In the genomic region with DNA sequence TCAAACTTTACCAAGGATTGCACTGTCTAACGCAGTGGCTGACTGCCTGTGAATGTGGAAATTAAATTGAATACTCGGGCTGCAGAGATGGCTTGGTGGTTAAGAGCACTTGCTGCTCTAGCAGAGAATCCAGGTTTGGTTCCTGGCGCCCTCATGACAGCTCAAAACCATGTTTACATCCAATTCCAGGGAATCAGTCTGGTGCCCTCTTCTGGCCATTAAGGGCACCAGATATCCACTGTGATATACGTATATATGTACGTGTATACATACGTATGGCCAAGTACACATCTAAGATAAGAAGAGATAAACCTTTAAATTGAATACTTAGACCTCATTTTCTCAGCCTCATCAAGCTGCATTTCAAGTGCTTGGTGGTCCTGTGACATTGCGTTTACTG, we compare ENCODE assay signal across 13 mouse cellular contexts. TPM values are rescaled to one million over a fixed set of nuclear protein-coding genes. Genes with fewer than 3 reads are reported as not detected.
DNase-seq lines count a peak whose midpoint lies in the region; ATAC-seq and TF ChIP-seq lines count a peak whose summit lies in the region.
"Had no signal": no experiment of that assay in that cellular context is flagged by ENCODE, and none has a peak within 500 bp of the region (broad histone marks: within the 10 kb centered on the region; RNA-seq: fewer than 3 reads in every experiment).

No protein-coding gene starts in this region.

- peaks cover 16% of the 10 kb centered on the region; the same call in 1 of the 2 replicates for H3K4me1 ChIP-seq in forebrain, postnatal 0 days (ENCODE audit: insufficient read depth)
- H3K4me1 ChIP-seq in forebrain, embryonic 12.5 days, result peaks cover 56% of the 10 kb centered on the region
- no peaks in the 10 kb centered on the region; a peak in 1 of 4 replicates for H3K4me1 ChIP-seq in liver, embryonic 14.5 days (replicated peaks; ENCODE audit: control insufficient read depth in 2 of 2, insufficient read depth in 2 of 2, low read length in 1 of 2)
- peaks cover 11 to 41% of the 10 kb centered on the region in 2 experiments for H3K4me1 ChIP-seq in ES-E14 (ENCODE audit: control insufficient read depth in 2 of 2, insufficient read depth in 2 of 2, low read length in 2 of 2, poor library complexity in 1 of 2)
- peaks cover 3% of the 10 kb centered on the region; the same call in 1 of the 2 replicates for H3K4me1 ChIP-seq in small intestine, adult 2 months (ENCODE audit: control insufficient read depth, insufficient read depth, insufficient read length, low read length)

- no peak for ATAC-seq in forebrain, postnatal 0 days
- ATAC-seq in forebrain, embryonic 12.5 days (ENCODE audit: low FRiP score), result no peak
- no peak for ATAC-seq in liver, embryonic 14.5 days (ENCODE audit: insufficient read depth)

- H3K9me3 ChIP-seq in forebrain, postnatal 0 days (ENCODE audit: low read length), result no peaks in the 10 kb centered on the region
- no peaks in the 10 kb centered on the region for H3K9me3 ChIP-seq in forebrain, embryonic 12.5 days
- no peaks in the 10 kb centered on the region for H3K9me3 ChIP-seq in liver, embryonic 14.5 days (ENCODE audit: control insufficient read depth, low read length)
- no peaks in the 10 kb centered on the region for H3K9me3 ChIP-seq in ES-E14 (ENCODE audit: control insufficient read depth, insufficient read depth, low read depth, low read length)
- H3K9me3 ChIP-seq: neural tube, embryonic 13.5 days had no signal

- no peak overlapping the region for H3K9ac ChIP-seq in forebrain, postnatal 0 days
- no peak overlapping the region for H3K9ac ChIP-seq in forebrain, embryonic 12.5 days
- no peak overlapping the region for H3K9ac ChIP-seq in liver, embryonic 14.5 days (replicated peaks)
- peak overlapping the region; percentile 96; the same call in 1 of the 2 replicates for H3K9ac ChIP-seq in ES-E14 (ENCODE audit: insufficient read depth, low read depth, low read length, poor library complexity, severe bottlenecking)
- H3K9ac ChIP-seq: midbrain, embryonic 12.5 days; neural tube, embryonic 13.5 days had no signal

- no peak overlapping the region for H3K4me3 ChIP-seq in forebrain, postnatal 0 days (ENCODE audit: low read depth, low read length)
- no peak overlapping the region for H3K4me3 ChIP-seq in forebrain, embryonic 12.5 days (replicated peaks)
- no peak overlapping the region for H3K4me3 ChIP-seq in liver, embryonic 14.5 days (ENCODE audit: insufficient read depth in 1 of 2, low read depth in 2 of 2, low read length in 2 of 2)
- H3K4me3 ChIP-seq in ES-E14 (ENCODE audit: insufficient read depth in 1 of 2, low read depth in 1 of 2, low read length in 2 of 2, poor library complexity in 1 of 2, severe bottlenecking in 1 of 2), result peak overlapping the region; percentile 86 to 91
- no peak overlapping the region for H3K4me3 ChIP-seq in small intestine, adult 2 months (ENCODE audit: low read depth, low read length)

- peak; percentile 45; the same call in 1 of the 2 replicates for TF ChIP-seq CTCF in forebrain, postnatal 0 days (IDR thresholded peaks at IDR 0.05; ENCODE audit: low read depth)
- TF ChIP-seq CTCF in liver, embryonic 14.5 days (IDR thresholded peaks at IDR 0.05; ENCODE audit: low read depth), result peak; percentile 42
- TF ChIP-seq CTCF in small intestine, adult 2 months (IDR thresholded peaks at IDR 0.05; ENCODE audit: extremely low read depth, insufficient read length, insufficient replicate concordance, low read depth, low read length), result peak; percentile 29; the same call in 1 of the 2 replicates

- DNase-seq in forebrain, postnatal 0 days, result no peak
- no peak for DNase-seq in liver, embryonic 14.5 days (ENCODE audit: low read depth in 3 of 3, low spot score in 3 of 3)
- DNase-seq in liver (no peak), ES-E14 (ENCODE audit: low read depth, low spot score) (no peak)
- DNase-seq in gastrocnemius, postnatal 10 days, result no peak
- DNase-seq: gastrocnemius, postnatal 36 days; heart, postnatal 14 days; kidney, adult 8-10 months; lung, postnatal 10 days had no signal

- in situ Hi-C loops in ES-E14 (cut with MboI; ENCODE audit: low sequenced_read_pairs in 2 of 2, unreplicated experiment in 2 of 2), result no loop called here

- no peak for TF ChIP-seq EP300 in liver, embryonic 14.5 days (IDR thresholded peaks at IDR 0.05; ENCODE audit: low read depth)

- TF ChIP-seq POLR2A in small intestine, adult 2 months (IDR thresholded peaks at IDR 0.05; ENCODE audit: low read depth, low read length), result no peak

- H3K4me2 ChIP-seq in forebrain, postnatal 0 days (ENCODE audit: low read depth), result no peak overlapping the region
- H3K4me2 ChIP-seq in forebrain, embryonic 12.5 days, result no peak overlapping the region
- no peak overlapping the region for H3K4me2 ChIP-seq in liver, embryonic 14.5 days (ENCODE audit: low read depth)

- 92% methylated on average over 7 of the region's 7 CpGs for WGBS in forebrain, postnatal 0 days
- WGBS in forebrain, embryonic 12.5 days, result 90% methylated on average over 7 of the region's 7 CpGs
- WGBS in liver, embryonic 14.5 days (ENCODE audit: insufficient replicate concordance), result 74% methylated on average over 7 of the region's 7 CpGs
- WGBS in small intestine, adult 2 months, result 93% methylated on average over 7 of the region's 7 CpGs

- no peak overlapping the region for H3K27ac ChIP-seq in forebrain, postnatal 0 days (ENCODE audit: low read depth, low read length)
- no peak overlapping the region for H3K27ac ChIP-seq in forebrain, embryonic 12.5 days
- no peak overlapping the region for H3K27ac ChIP-seq in liver, embryonic 14.5 days
- H3K27ac ChIP-seq in ES-E14 (ENCODE audit: insufficient read depth, low read depth, low read length, poor library complexity, severe bottlenecking), result peak overlapping the region; percentile 100; the same call in 1 of the 2 replicates
- no peak overlapping the region for H3K27ac ChIP-seq in small intestine, adult 2 months (ENCODE audit: insufficient read depth, low read depth, low read length)
- H3K27ac ChIP-seq: neural tube, embryonic 13.5 days had no signal

- H3K27me3 ChIP-seq in forebrain, postnatal 0 days (ENCODE audit: insufficient read depth, low read length), result 0 out of 2 replicates have a peak, but pooled peaks cover under 1% of the 10 kb centered on the region
- H3K27me3 ChIP-seq in forebrain, embryonic 12.5 days, result peaks cover 15% of the 10 kb centered on the region
- peaks cover 42% of the 10 kb centered on the region for H3K27me3 ChIP-seq in liver, embryonic 14.5 days (ENCODE audit: control insufficient read depth, insufficient read depth, low read length)
- no peaks in the 10 kb centered on the region for H3K27me3 ChIP-seq in small intestine, adult 2 months (ENCODE audit: control insufficient read depth, insufficient read depth, low read length)

- H3K36me3 ChIP-seq in forebrain, postnatal 0 days (ENCODE audit: insufficient read depth), result peaks cover 27% of the 10 kb centered on the region
- peaks cover 56% of the 10 kb centered on the region for H3K36me3 ChIP-seq in forebrain, embryonic 12.5 days (replicated peaks)
- no peaks in the 10 kb centered on the region for H3K36me3 ChIP-seq in liver, embryonic 14.5 days (replicated peaks; ENCODE audit: control insufficient read depth, insufficient read depth, low read depth)
- H3K36me3 ChIP-seq in ES-E14 (ENCODE audit: control insufficient read depth, insufficient read depth, low read length, poor library complexity, severe bottlenecking), result peaks cover 51% of the 10 kb centered on the region
- peaks cover 32% of the 10 kb centered on the region for H3K36me3 ChIP-seq in small intestine, adult 2 months (ENCODE audit: control insufficient read depth, insufficient read depth, low read length)

RNA-seq across cellular contexts. Expression of gene Mllt6, which starts 3.0 kb away (rescaled TPM):
- total RNA-seq in forebrain, postnatal 0 days (2014; rRNA removed), result 42.2 and 48.1 TPM in 2 replicates
- 1.7 TPM in 2 replicates for polyA plus RNA-seq in forebrain, postnatal 0 days (2015; fragmentation: Nextera tagmentation; extraction: Ambion mirVana)
- 3.3 and 3.7 TPM in 2 replicates for polyA plus RNA-seq in forebrain, embryonic 12.5 days (2016; fragmentation: Nextera tagmentation; extraction: Ambion mirVana)
- 1.0 TPM in 2 replicates for polyA plus RNA-seq in liver, embryonic 14.5 days (2012; rRNA removed)
- 0.22 and 0.25 TPM in 2 replicates for polyA plus RNA-seq in liver, embryonic 14.5 days (2014; fragmentation: Nextera tagmentation; extraction: Ambion mirVana)
- total RNA-seq in ES-E14 (2012; rRNA removed), result 113 and 142 TPM in 2 replicates
- 18.4 and 38.6 TPM in 2 replicates for polyA plus RNA-seq in small intestine, adult 2 months (2012; rRNA removed)
- total RNA-seq in gastrocnemius, postnatal 10 days (2021), result 10 to 100 TPM; 32.2 to 32.4 TPM

RNA-seq across cellular contexts. Expression of gene Cisd3, which starts 19.4 kb away (rescaled TPM):
- 14.4 and 15.5 TPM in 2 replicates for total RNA-seq in forebrain, postnatal 0 days (2014; rRNA removed)
- 27.2 and 27.8 TPM in 2 replicates for polyA plus RNA-seq in forebrain, postnatal 0 days (2015; fragmentation: Nextera tagmentation; extraction: Ambion mirVana)
- polyA plus RNA-seq in forebrain, embryonic 12.5 days (2016; fragmentation: Nextera tagmentation; extraction: Ambion mirVana), result 13.2 and 14.9 TPM in 2 replicates
- polyA plus RNA-seq in liver, embryonic 14.5 days (2012; rRNA removed), result 3.0 and 4.9 TPM in 2 replicates
- polyA plus RNA-seq in liver, embryonic 14.5 days (2014; fragmentation: Nextera tagmentation; extraction: Ambion mirVana), result 10.0 and 11.4 TPM in 2 replicates
- total RNA-seq in ES-E14 (2012; rRNA removed), result 49.9 and 66.0 TPM in 2 replicates
- 112 and 249 TPM in 2 replicates for polyA plus RNA-seq in small intestine, adult 2 months (2012; rRNA removed)
- total RNA-seq in gastrocnemius, postnatal 10 days (2021), result 10 to 100 TPM; 84.5 to 99.4 TPM

RNA-seq across cellular contexts. Expression of gene Pcgf2, which starts 34.1 kb away (rescaled TPM):
- total RNA-seq in forebrain, postnatal 0 days (2014; rRNA removed), result 13.0 and 21.9 TPM in 2 replicates
- polyA plus RNA-seq in forebrain, postnatal 0 days (2015; fragmentation: Nextera tagmentation; extraction: Ambion mirVana), result 10.0 and 12.6 TPM in 2 replicates
- 24.2 TPM in 2 replicates for polyA plus RNA-seq in forebrain, embryonic 12.5 days (2016; fragmentation: Nextera tagmentation; extraction: Ambion mirVana)
- 4.4 and 4.9 TPM in 2 replicates for polyA plus RNA-seq in liver, embryonic 14.5 days (2012; rRNA removed)
- polyA plus RNA-seq in liver, embryonic 14.5 days (2014; fragmentation: Nextera tagmentation; extraction: Ambion mirVana), result 1.5 and 1.8 TPM in 2 replicates
- total RNA-seq in ES-E14 (2012; rRNA removed), result 20.1 and 28.4 TPM in 2 replicates
- 25.9 and 77.9 TPM in 2 replicates for polyA plus RNA-seq in small intestine, adult 2 months (2012; rRNA removed)
- total RNA-seq in gastrocnemius, postnatal 10 days (2021), result 10 to 100 TPM; 11.9 to 18.6 TPM

RNA-seq across cellular contexts. Expression of gene Epop, which starts 36.7 kb away (rescaled TPM):
- total RNA-seq in forebrain, postnatal 0 days (2014; rRNA removed), result 5.0 and 6.8 TPM in 2 replicates
- 3.6 and 4.1 TPM in 2 replicates for polyA plus RNA-seq in forebrain, postnatal 0 days (2015; fragmentation: Nextera tagmentation; extraction: Ambion mirVana)
- 10.0 and 11.9 TPM in 2 replicates for polyA plus RNA-seq in forebrain, embryonic 12.5 days (2016; fragmentation: Nextera tagmentation; extraction: Ambion mirVana)
- 0.66 and 0.98 TPM in 2 replicates for polyA plus RNA-seq in liver, embryonic 14.5 days (2012; rRNA removed)
- polyA plus RNA-seq in liver, embryonic 14.5 days (2014; fragmentation: Nextera tagmentation; extraction: Ambion mirVana), result 0.34 and 0.38 TPM in 2 replicates
- total RNA-seq in ES-E14 (2012; rRNA removed), result 100 and 109 TPM in 2 replicates
- 2.1 and 3.8 TPM in 2 replicates for polyA plus RNA-seq in small intestine, adult 2 months (2012; rRNA removed)
- total RNA-seq in gastrocnemius, postnatal 10 days (2021), result under 1 TPM; 0.59 to 0.68 TPM

RNA-seq across cellular contexts. Expression of gene Psmb3, which starts 37.0 kb away (rescaled TPM):
- total RNA-seq in forebrain, postnatal 0 days (2014; rRNA removed), result 322 and 350 TPM in 2 replicates
- 499 and 621 TPM in 2 replicates for polyA plus RNA-seq in forebrain, postnatal 0 days (2015; fragmentation: Nextera tagmentation; extraction: Ambion mirVana)
- 457 TPM in 2 replicates for polyA plus RNA-seq in forebrain, embryonic 12.5 days (2016; fragmentation: Nextera tagmentation; extraction: Ambion mirVana)
- 197 and 261 TPM in 2 replicates for polyA plus RNA-seq in liver, embryonic 14.5 days (2012; rRNA removed)
- polyA plus RNA-seq in liver, embryonic 14.5 days (2014; fragmentation: Nextera tagmentation; extraction: Ambion mirVana), result 318 and 330 TPM in 2 replicates
- total RNA-seq in ES-E14 (2012; rRNA removed), result 522 and 677 TPM in 2 replicates
- 164 and 330 TPM in 2 replicates for polyA plus RNA-seq in small intestine, adult 2 months (2012; rRNA removed)
- total RNA-seq in gastrocnemius, postnatal 10 days (2021), result 100 to 1,000 TPM; 174 to 190 TPM

Comparison
In these comparisons a context has a peak if more than half of its experiments do, and no peak if none do; other contexts are left out.
1. H3K4me3 ChIP-seq: peak in ES-E14 (2 of 2); none in forebrain, postnatal 0 days (single experiment), forebrain, embryonic 12.5 days (single experiment), liver, embryonic 14.5 days (0 of 2) and small intestine, adult 2 months (single experiment).
2. Peak in every context shown above with its lines, with median percentiles within 50 percentile points of each other: CTCF ChIP-seq.